Mouse (Mus musculus) midbrain, embryonic 13.5 days (tissue): ENCODE measurements around the gene Ssc5d. TPM values are rescaled to one million over a fixed set of nuclear protein-coding genes. Genes with fewer than 3 reads are reported as not detected.

Experiments used
- ATAC-seq: fragments of 200-750 bp; cut with Nextera tagmentation; 2 replicates; pipeline ENCODE4 v1.8.0; 2017; ENCODE audit warnings: mild to moderate bottlenecking, moderate TSS enrichment, moderate library complexity
- H3K27ac ChIP-seq: fragments of 300-500 bp; sonication (generic); 2 replicates; pipeline ENCODE4 v1.5.1; 2015; ENCODE audit warnings: inconsistent platforms, mild to moderate bottlenecking, moderate library complexity
- H3K27me3 ChIP-seq: fragments of 300-500 bp; sonication (generic); 2 replicates; pipeline ENCODE4 v1.6.1; 2015; ENCODE audit warnings: mild to moderate bottlenecking, inconsistent platforms
- H3K36me3 ChIP-seq: fragments of 300-500 bp; sonication (generic); 2 replicates; pipeline ENCODE4 v1.6.1; 2015; ENCODE audit warnings: mild to moderate bottlenecking, inconsistent platforms
- H3K4me1 ChIP-seq: fragments of 300-500 bp; sonication (generic); replicated peaks from 2 replicates; pipeline ENCODE4 v1.6.1; 2015; ENCODE audit warnings: inconsistent platforms
- H3K4me2 ChIP-seq: fragments of 300-500 bp; sonication (generic); replicated peaks from 2 replicates; pipeline ENCODE4 v1.6.1; 2015; ENCODE audit warnings: moderate library complexity, mild to moderate bottlenecking, inconsistent platforms
- H3K4me3 ChIP-seq: fragments of 300-500 bp; sonication (generic); replicated peaks from 2 replicates; pipeline ENCODE4 v1.5.1; 2015; ENCODE audit warnings: mild to moderate bottlenecking, inconsistent platforms
- H3K9ac ChIP-seq: fragments of 300-500 bp; sonication (generic); replicated peaks from 2 replicates; pipeline ENCODE4 v1.6.1; 2015; ENCODE audit warnings: mild to moderate bottlenecking, inconsistent platforms
- H3K9me3 ChIP-seq: fragments of 300-500 bp; sonication (generic); 2 replicates; pipeline ENCODE4 v1.6.1; 2016; ENCODE audit warnings: mild to moderate bottlenecking, inconsistent platforms
- WGBS: fragments of 180-500 bp; shearing (Covaris S2); methylation state at CpG from one replicate; pipeline ENCODE4 v1.1.7; 2015; 5-methylcytosine and 5-hydroxymethylcytosine counted together
- polyA plus RNA-seq: library from polyadenylated mRNA; unstranded; fragments of >200 nt; fragmentation: Nextera tagmentation; extraction: Ambion mirVana; gene quantifications from 2 replicates; pipeline ENCODE4 v1.2.1, GENCODE M21; 2015

The Ssc5d gene
- polyA plus RNA-seq, 1 experiment from 2014 or later = 0.98 TPM

- 78% methylated on average over 4 of the region's 4 CpGs for WGBS
- Histone ChIP-seq H3K9ac (no peak overlapping the region), H3K27me3 (no peaks in the 10 kb centered on the region), H3K4me3 (no peak overlapping the region), H3K27ac (no peak overlapping the region), H3K36me3 (no peaks in the 10 kb centered on the region), H3K9me3 (0 out of 2 replicates have a peak, but pooled peaks cover 6% of the 10 kb centered on the region), H3K4me2 (no peak overlapping the region), H3K4me1 (no peaks in the 10 kb centered on the region)
- no peak for ATAC-seq
Observed at GRCm38 (mm10) chr7:4934160-4934914, 8.8 kb downstream of the Ssc5d start.

GRCm38 (mm10) chr7:4936832-4937231, 11.2 kb downstream of the Ssc5d start:
- ATAC-seq = no peak
- Histone ChIP-seq H3K4me1 (no peaks in the 10 kb centered on the region), H3K9ac (no peak overlapping the region), H3K36me3 (no peaks in the 10 kb centered on the region), H3K4me3 (no peak overlapping the region), H3K27ac (no peak overlapping the region), H3K27me3 (no peaks in the 10 kb centered on the region), H3K9me3 (0 out of 2 replicates have a peak, but pooled peaks cover 6% of the 10 kb centered on the region), H3K4me2 (no peak overlapping the region)
- 86% methylated on average over 10 of the region's 10 CpGs for WGBS

- H3K27ac ChIP-seq = no peak overlapping the region
- H3K9me3 ChIP-seq = 0 out of 2 replicates have a peak, but pooled peaks cover 6% of the 10 kb centered on the region
- no peaks in the 10 kb centered on the region for H3K4me1 ChIP-seq
- no peak for ATAC-seq
- H3K9ac ChIP-seq = no peak overlapping the region
- no peak overlapping the region for H3K4me3 ChIP-seq
- no peaks in the 10 kb centered on the region for H3K36me3 ChIP-seq
- H3K27me3 ChIP-seq = no peaks in the 10 kb centered on the region
- 80% methylated on average over 11 of the region's 11 CpGs for WGBS
- H3K4me2 ChIP-seq = no peak overlapping the region
Observed at GRCm38 (mm10) chr7:4937392-4937791, 11.8 kb downstream of the Ssc5d start.

GRCm38 (mm10) chr7:4938456-4938855, 12.9 kb downstream of the Ssc5d start:
- no peaks in the 10 kb centered on the region for H3K36me3 ChIP-seq
- no peak overlapping the region for H3K9ac ChIP-seq
- no peak overlapping the region for H3K4me2 ChIP-seq
- H3K9me3 ChIP-seq = 0 out of 2 replicates have a peak, but pooled peaks cover 6% of the 10 kb centered on the region
- WGBS = 40% methylated on average over 2 of the region's 2 CpGs
- no peaks in the 10 kb centered on the region for H3K27me3 ChIP-seq
- no peak for ATAC-seq
- H3K4me3 ChIP-seq = no peak overlapping the region
- no peaks in the 10 kb centered on the region for H3K4me1 ChIP-seq
- no peak overlapping the region for H3K27ac ChIP-seq

GRCm38 (mm10) chr7:4940068-4940479, 14.5 kb downstream of the Ssc5d start:
- H3K27me3 ChIP-seq = no peaks in the 10 kb centered on the region
- H3K4me1 ChIP-seq = no peaks in the 10 kb centered on the region
- no peaks in the 10 kb centered on the region for H3K9me3 ChIP-seq
- no peak overlapping the region for H3K4me3 ChIP-seq
- peak; percentile 53 for ATAC-seq
- H3K27ac ChIP-seq = no peak overlapping the region
- H3K36me3 ChIP-seq = no peaks in the 10 kb centered on the region
- no peak overlapping the region for H3K9ac ChIP-seq
- H3K4me2 ChIP-seq = no peak overlapping the region
- WGBS = 22% methylated on average over 9 of the region's 9 CpGs

GRCm38 (mm10) chr7:4942673-4943072, 17.1 kb downstream of the Ssc5d start:
- Histone ChIP-seq H3K9me3 (no peaks in the 10 kb centered on the region), H3K4me2 (no peak overlapping the region), H3K4me3 (no peak overlapping the region), H3K27me3 (no peaks in the 10 kb centered on the region), H3K4me1 (no peaks in the 10 kb centered on the region), H3K9ac (no peak overlapping the region), H3K27ac (no peak overlapping the region), H3K36me3 (no peaks in the 10 kb centered on the region)
- no peak for ATAC-seq
- WGBS = 54% methylated on average over 5 of the region's 5 CpGs

GRCm38 (mm10) chr7:4943223-4943815, 17.7 kb downstream of the Ssc5d start:
- H3K36me3 ChIP-seq = no peaks in the 10 kb centered on the region
- H3K9ac ChIP-seq = no peak overlapping the region
- 21% methylated on average over 15 of the region's 15 CpGs for WGBS
- H3K4me3 ChIP-seq = peak overlapping the region; percentile 25
- no peaks in the 10 kb centered on the region for H3K9me3 ChIP-seq
- peak; percentile 69 for ATAC-seq
- H3K27ac ChIP-seq = no peak overlapping the region
- no peaks in the 10 kb centered on the region for H3K27me3 ChIP-seq
- peak overlapping the region; percentile 46 for H3K4me2 ChIP-seq
- H3K4me1 ChIP-seq = no peaks in the 10 kb centered on the region

GRCm38 (mm10) chr7:4947855-4948254, 22.3 kb downstream of the Ssc5d start:
- Histone ChIP-seq H3K9ac (no peak overlapping the region), H3K4me1 (no peaks in the 10 kb centered on the region), H3K4me3 (no peak overlapping the region), H3K27me3 (no peaks in the 10 kb centered on the region), H3K9me3 (no peaks in the 10 kb centered on the region), H3K27ac (no peak overlapping the region), H3K4me2 (no peak overlapping the region), H3K36me3 (no peaks in the 10 kb centered on the region)
- WGBS = 50% methylated on average over 2 of the region's 2 CpGs
- no peak for ATAC-seq

GRCm38 (mm10) chr7:4948386-4948785, 22.8 kb downstream of the Ssc5d start:
- 77% methylated on average over 6 of the region's 6 CpGs for WGBS
- H3K4me1 ChIP-seq = no peaks in the 10 kb centered on the region
- H3K4me2 ChIP-seq = no peak overlapping the region
- no peak for ATAC-seq
- H3K9ac ChIP-seq = no peak overlapping the region
- no peaks in the 10 kb centered on the region for H3K9me3 ChIP-seq
- H3K27me3 ChIP-seq = no peaks in the 10 kb centered on the region
- no peak overlapping the region for H3K4me3 ChIP-seq
- no peak overlapping the region for H3K27ac ChIP-seq
- H3K36me3 ChIP-seq = no peaks in the 10 kb centered on the region

- no peaks in the 10 kb centered on the region for H3K27me3 ChIP-seq
- 0 out of 2 replicates have a peak, but pooled peaks cover 6% of the 10 kb centered on the region for H3K4me1 ChIP-seq
- ATAC-seq = no peak
- H3K36me3 ChIP-seq = no peaks in the 10 kb centered on the region
- H3K4me2 ChIP-seq = no peak overlapping the region
- H3K9me3 ChIP-seq = no peaks in the 10 kb centered on the region
- no peak overlapping the region for H3K4me3 ChIP-seq
- 86% methylated on average over 19 of the region's 19 CpGs for WGBS
- no peak overlapping the region for H3K9ac ChIP-seq
- no peak overlapping the region for H3K27ac ChIP-seq
Observed at GRCm38 (mm10) chr7:4950561-4951342, 25.2 kb downstream of the Ssc5d start.

GRCm38 (mm10) chr7:4953815-4954445, 28.3 kb downstream of the Ssc5d start:
- no peak for ATAC-seq
- Histone ChIP-seq H3K27ac (no peak overlapping the region), H3K9ac (peak overlapping the region; percentile 36; the same call in 1 of the 2 replicates), H3K36me3 (no peaks in the 10 kb centered on the region), H3K4me2 (no peak overlapping the region), H3K9me3 (no peaks in the 10 kb centered on the region), H3K4me3 (no peak overlapping the region), H3K27me3 (no peaks in the 10 kb centered on the region), H3K4me1 (0 out of 2 replicates have a peak, but pooled peaks cover 6% of the 10 kb centered on the region)
- 33% methylated on average over 10 of the region's 10 CpGs for WGBS
